Mouse (Mus musculus) retina, adult 2 months (tissue): Measurements from ENCODE around the gene 2410131K14Rik.

Source experiments
- DNase-seq: peaks from one replicate; pipeline ENCODE4 v3.0.0-alpha.2; 2012; ENCODE audit warnings: low read depth, low spot score

2410131K14Rik gene

DNA sequence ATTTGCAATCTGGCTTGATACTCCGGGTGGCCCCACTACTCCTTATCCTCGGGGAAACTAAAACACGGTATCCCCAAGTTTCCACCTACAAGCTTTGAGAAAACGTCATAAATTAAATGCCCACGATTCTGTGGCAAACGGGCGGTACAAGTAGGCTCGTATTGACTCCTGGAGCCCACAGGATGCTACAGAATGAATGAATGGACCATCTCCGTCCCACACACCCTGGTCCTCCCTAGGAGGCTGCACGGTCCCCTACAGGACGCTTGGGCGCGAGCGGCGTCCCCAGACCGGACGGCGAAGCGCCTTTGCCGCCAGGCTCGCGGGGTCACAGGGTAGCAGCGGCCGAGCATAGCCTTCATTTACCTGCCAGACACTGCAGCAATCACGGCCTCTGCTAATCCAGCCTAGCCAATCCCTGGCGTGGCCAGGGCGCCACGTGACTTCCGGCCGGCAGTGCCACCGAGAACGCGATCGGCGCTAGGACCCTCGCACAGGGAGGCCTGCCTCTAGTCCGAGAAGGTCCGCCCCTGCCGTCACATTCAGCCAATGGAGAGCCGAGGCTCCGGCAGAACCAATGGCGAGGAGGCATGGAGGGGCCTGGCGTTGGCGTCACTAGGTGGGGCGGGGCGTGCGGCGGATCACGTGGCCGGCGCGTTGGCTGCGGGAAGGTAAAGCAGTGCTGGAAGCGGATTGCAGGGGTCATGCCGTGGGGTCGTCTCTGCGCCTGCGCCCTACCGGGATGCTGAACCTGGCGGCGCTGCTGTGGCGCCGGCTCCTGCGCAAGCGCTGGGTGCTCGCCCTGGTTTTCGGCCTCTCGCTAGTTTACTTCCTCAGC, at the start of gene 2410131K14Rik, which contains the start of gene Rnft2:
2410131K14Rik (plus strand) TSS at position 622 of the 838 bp plus-strand sequence.
Rnft2 (minus strand) TSS at position 511 of the 838 bp plus-strand sequence.
- DNase-seq = peak; percentile 98

DNA sequence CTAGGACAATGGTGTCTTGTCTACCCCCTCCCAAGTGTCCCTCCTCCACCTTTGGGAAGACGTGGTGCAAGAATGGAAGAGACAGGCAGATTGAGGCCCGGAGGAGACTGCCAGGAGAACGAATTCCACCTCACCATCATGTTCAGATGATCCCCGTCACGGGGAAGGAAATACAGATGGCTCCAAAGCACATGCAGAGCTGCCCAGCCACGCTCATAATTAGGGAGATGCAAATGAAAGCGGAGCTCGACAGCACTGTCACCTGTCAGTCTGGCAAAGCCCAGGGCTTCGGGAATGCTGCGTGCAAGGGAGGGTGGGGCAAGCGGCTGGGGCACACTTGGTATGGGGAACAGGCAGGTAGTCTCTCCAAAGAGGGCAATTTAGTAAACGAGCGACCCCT, 47.6 kb upstream of the 2410131K14Rik start:
- DNase-seq = no peak

- no peak for DNase-seq
These were observed 45.4 kb upstream of the 2410131K14Rik start for GRCm38 (mm10) chr5:118199670-118200069.

DNA sequence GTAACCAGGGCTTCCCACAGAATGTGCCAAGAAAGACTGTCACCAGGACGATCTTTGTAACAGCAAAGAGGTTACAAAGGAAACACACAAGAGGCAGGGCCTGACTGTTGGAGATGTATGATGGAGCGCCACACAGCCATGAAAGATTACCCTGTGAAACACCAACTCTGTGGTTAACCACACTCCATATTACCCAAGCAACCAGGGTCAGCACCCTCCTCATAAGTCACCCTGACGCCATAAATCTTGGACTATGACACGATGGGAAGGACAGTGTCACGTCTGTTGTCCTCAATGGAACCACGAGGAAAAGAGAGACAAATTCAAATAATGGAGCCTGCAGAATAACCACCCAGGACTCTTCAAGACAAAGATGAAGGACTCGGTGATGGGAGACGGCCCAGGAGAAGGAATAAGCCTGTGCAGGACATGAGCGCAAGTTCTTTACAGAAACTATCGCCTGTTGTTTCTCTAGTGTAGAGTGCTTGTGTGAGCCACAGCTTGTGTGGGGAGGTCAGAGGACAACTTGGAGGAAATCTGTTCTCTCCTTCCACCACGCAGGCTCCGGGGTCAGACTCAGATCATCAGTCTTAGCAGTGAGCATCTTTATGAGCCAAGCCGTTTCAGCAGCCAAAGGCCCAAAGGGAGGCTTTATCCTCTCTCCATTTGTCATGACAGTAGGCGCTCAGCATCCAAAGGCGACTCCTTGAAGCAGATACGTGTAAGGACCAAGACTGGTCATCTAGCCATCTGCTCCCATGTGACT, 40.2 kb upstream of the 2410131K14Rik start:
- DNase-seq = no peak

GRCm38 (mm10) chr5:118205852-118206251, 39.2 kb upstream of the 2410131K14Rik start:
- DNase-seq = no peak

- DNase-seq = peak; percentile 51
These were observed 31.0 kb upstream of the 2410131K14Rik start for GRCm38 (mm10) chr5:118214012-118214411.

DNA sequence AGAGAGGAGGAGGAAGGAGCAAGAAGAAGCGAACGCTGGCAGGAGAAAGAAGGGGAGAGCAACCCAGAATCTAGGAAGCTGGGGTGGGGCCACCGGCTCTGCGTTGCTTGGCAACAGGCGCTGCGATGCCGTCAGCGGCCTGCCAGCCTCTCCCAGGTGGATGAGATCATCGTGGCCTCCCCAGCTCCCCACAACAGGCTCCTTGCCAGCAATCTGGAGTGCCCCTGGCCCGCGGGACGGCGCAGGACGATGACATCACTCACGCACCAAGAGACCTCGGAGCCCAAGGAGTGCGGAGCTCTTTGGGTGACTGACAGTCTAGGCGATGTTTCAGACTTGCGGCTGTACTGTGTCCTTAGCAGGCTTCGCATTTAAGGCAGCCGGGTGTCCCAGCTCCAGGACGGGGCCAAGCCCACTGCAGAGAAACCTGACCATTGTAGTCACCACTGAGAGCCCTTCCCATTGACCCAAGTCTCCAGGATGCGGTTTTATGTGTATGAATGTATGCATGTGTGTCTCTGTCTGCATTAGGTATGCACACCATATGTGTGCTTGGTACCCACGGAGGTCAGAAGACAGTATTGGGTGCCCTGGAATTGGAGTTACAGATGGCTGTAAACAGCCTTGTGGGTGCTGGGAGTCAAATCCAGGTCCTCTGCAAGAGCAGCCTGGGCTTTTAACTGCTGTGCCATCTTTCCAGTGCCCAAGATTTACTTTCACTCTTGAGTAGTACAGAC, 30.4 kb upstream of the 2410131K14Rik start:
- no peak for DNase-seq

DNA sequence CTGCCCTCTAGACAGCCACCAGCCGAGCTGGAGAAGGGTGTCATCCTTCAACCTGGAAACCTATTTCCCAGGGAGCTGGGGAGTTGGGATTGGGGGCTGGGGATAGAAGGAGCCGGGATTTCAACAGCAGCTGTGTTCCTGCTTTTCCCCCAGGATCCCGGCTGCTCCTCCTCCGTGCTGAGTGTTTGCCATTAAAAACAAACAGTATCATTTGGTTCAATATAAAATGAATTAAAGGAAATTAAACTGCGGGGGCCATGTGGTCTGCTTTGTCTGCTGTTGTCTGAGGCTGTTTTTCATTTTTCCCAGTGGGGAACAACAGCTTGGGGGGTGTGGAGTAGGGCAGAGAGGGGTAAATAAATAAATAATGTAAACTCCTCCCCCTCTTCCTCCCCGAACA, 27.6 kb upstream of the 2410131K14Rik start:
- DNase-seq = no peak

- DNase-seq = no peak
These were observed 21.8 kb upstream of the 2410131K14Rik start for GRCm38 (mm10) chr5:118223142-118223757.

DNA sequence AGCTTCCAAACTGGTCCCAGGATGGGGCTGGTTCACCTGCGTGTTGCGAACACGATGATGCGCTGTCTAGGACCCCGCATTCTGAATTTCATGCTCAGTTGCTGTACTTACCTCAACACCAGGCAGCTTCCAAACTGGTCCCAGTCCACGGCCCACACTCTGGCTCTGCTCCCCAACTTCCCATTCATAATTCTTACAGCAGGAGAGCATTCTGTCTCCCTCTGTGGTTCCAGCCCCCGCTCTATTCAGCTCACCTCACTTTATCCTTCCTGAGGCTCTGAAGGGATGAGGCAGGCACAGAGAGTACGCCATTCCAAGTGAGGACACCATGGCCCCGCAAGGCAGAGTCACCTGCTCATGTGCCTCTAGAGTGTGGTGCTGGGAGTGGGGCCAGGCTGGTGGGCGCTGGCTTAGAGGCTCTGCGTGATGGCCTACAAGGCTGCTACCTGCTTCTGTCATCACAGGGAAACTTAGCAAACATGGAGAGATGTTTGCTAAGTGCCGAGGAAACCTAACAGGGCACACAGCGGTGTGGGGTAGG, 14.9 kb upstream of the 2410131K14Rik start:
- no peak for DNase-seq

DNA sequence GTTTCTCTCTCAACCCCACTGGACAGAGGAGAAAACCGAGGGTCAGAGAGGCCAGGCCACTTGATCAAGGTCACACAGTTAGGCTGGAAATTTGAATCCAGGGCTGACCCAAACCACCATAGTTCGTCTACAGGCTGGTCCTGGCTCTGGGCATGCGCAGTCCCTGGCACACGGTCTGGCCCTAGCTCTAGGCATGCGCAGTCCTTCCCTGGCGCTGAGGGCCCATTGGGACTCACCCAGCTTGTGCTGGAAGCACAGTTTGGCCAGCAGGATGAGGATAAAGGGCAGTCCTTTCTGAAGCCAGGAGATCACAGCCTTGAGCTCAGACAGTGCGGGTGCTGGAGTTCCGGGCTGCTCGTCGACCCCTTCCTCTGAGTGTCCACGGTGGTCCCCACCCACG, 8.1 kb upstream of the 2410131K14Rik start:
- DNase-seq = no peak

- no peak for DNase-seq
These were observed 5.4 kb upstream of the 2410131K14Rik start for GRCm38 (mm10) chr5:118239671-118240070.

DNA sequence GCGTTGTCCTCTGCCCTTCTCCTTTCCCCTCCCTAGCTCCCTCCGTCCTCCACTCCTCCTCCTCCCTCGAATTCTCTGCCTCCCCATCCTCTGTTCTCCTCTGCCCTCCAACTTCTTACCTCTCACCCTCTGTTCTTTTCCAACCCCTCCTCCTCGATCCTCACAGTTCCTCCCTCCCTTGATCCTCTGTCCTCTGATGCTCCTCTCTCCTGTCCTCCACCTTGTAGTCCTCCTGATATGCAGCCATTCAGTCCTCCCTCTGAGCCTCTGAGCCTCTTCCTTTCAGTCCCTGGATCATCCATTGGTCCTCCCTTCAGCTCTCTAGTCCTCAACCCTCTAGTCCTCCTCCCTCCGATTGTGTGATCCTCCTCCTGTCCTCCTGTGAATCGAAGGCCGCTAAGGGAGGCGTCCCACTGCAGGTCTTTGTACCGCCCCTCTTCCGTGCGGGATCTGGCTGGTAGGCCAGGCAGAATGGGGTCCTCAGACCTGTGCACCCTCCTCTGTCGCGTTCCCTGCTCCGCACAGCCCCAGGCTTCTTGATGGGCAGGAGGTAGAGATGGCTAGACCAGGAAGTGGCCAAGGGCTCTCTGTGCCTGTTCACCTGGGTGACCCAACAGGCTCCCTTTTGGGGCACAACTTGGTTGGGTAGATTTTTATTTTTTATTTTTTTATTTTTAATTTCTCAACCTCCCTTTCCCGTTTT, 730 bp downstream of the 2410131K14Rik start:
- no peak for DNase-seq

DNA sequence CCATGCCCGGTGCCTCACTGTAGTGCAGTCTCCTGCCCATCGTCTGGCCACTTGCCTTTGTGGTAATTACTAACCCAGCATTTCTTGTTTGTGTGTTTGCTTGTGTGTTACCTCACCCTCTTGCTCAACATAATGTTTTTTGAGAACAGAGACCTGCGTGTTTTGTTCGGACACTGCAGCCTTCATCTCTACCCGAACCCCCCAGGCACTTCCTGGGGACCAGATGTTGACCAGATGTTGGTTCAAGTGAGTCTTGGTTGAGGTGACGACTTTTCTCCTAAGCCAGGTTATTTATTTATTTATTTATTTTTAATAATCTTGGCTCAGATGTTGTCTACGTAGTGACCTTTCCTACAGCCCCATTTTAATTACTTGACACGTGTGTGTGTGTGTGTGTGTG, 2.4 kb downstream of the 2410131K14Rik start:
- DNase-seq = no peak

DNA sequence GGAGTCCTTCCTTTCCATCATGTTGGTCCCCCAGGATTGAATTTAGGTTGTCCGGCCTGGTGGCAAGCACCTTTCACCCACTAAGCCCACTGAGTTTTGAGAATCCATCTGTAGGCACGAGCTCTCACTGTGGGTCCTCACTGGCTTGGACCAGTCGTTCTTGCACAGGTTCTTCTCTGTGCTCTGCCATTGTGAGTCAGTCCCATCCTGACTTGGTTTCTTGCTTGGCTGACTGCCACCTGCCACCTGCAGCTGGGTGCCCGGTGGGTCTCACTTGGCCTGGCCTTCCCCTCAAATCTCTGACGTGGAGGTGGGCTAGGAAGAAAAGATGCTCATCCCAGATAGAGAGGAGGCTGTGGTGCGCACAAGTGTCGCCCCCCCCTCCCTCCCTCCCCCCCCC, 6.0 kb downstream of the 2410131K14Rik start:
- DNase-seq = no peak

- no peak for DNase-seq
These were observed 8.5 kb downstream of the 2410131K14Rik start for GRCm38 (mm10) chr5:118253551-118253950.

GRCm38 (mm10) chr5:118256981-118257380, 12.0 kb downstream of the 2410131K14Rik start:
- DNase-seq = no peak

DNA sequence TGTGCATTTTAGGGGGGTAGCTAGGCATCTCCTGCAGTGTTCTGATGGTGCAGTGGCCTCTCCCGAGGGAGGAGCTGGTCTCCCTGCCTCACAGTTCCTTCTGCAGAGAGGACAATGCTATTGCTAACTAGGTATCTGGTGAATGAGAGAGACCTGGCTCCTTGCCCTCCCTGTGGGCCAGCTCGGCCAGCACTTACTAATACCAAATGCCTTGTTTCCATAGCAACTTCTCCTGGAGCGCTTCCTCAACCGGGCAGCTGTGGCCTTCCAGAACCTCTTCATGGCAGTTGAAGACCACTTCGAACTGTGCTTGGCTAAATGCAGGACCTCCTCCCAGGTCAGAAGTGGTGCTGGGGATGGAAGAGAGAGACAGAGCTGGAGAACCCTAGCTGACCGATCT, 14.1 kb downstream of the 2410131K14Rik start:
- no peak for DNase-seq

DNA sequence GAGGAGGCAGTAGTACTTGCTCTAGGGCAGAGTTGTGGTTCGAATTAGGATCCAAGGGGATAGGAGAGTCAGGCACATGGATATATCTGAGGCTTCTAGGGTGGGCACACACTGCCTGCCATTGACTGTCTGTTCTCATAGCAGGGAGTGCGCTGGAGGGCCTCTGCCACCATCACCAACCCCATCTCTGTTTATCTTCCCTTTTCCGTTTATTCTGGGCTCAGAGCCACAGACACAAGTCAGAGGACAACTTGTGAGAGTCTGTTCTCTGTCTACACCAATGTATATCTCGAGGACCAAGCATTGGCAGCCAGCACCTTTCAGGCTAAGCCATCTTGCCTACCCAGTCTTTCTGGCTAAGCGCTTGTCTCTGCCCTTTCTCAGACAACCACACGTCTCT, 14.6 kb downstream of the 2410131K14Rik start:
- no peak for DNase-seq

- DNase-seq = no peak
These were observed 15.0 kb downstream of the 2410131K14Rik start for GRCm38 (mm10) chr5:118260055-118260454.

- DNase-seq = no peak
These were observed 15.6 kb downstream of the 2410131K14Rik start for GRCm38 (mm10) chr5:118260642-118261041.
